Mouse (Mus musculus) forebrain, embryonic 15.5 days (tissue): ENCODE measurements around the gene Pabpn1. TPM values are rescaled to one million over a fixed set of nuclear protein-coding genes. Genes with fewer than 3 reads are reported as not detected.

Source experiments
- ATAC-seq: fragments of 200-750 bp; cut with Nextera tagmentation; replicated peaks from 2 replicates; pipeline ENCODE4 v1.8.0; 2017; ENCODE audit warnings: mild to moderate bottlenecking, moderate TSS enrichment, moderate library complexity
- H3K27ac ChIP-seq: fragments of 300-500 bp; sonication (generic); replicated peaks from 2 replicates; pipeline ENCODE4 v1.5.1; 2015; ENCODE audit warnings: mild to moderate bottlenecking, inconsistent platforms
- H3K27me3 ChIP-seq: fragments of 300-500 bp; sonication (generic); 2 replicates; pipeline ENCODE4 v1.6.1; 2015; ENCODE audit warnings: inconsistent platforms
- H3K36me3 ChIP-seq: fragments of 300-500 bp; sonication (generic); 2 replicates; pipeline ENCODE4 v1.6.1; 2015; ENCODE audit warnings: mild to moderate bottlenecking, inconsistent platforms
- H3K4me1 ChIP-seq: fragments of 300-500 bp; sonication (generic); 2 replicates; pipeline ENCODE4 v1.6.1; 2015; ENCODE audit warnings: inconsistent platforms
- H3K4me2 ChIP-seq: fragments of 300-500 bp; sonication (generic); replicated peaks from 2 replicates; pipeline ENCODE4 v1.6.1; 2015; ENCODE audit warnings: mild to moderate bottlenecking, inconsistent platforms
- H3K4me3 ChIP-seq: fragments of 300-500 bp; sonication (generic); 2 replicates; pipeline ENCODE4 v1.5.1; 2015; ENCODE audit warnings: mild to moderate bottlenecking, inconsistent platforms
- H3K9ac ChIP-seq: fragments of 300-500 bp; sonication (generic); replicated peaks from 2 replicates; pipeline ENCODE4 v1.6.1; 2015; ENCODE audit warnings: mild to moderate bottlenecking, inconsistent platforms
- H3K9me3 ChIP-seq: fragments of 300-500 bp; sonication (generic); 2 replicates; pipeline ENCODE4 v1.6.1; 2016; ENCODE audit warnings: inconsistent platforms
- WGBS: fragments of 180-500 bp; shearing (Covaris S2); methylation state at CpG from one replicate; pipeline ENCODE4 v1.1.7; 2015; ENCODE audit warnings: mixed read lengths; 5-methylcytosine and 5-hydroxymethylcytosine counted together
- polyA plus RNA-seq: library from polyadenylated mRNA; unstranded; fragments of >200 nt; fragmentation: Nextera tagmentation; extraction: Ambion mirVana; gene quantifications from 2 replicates; pipeline ENCODE4 v1.2.1, GENCODE M21; 2015

Pabpn1 gene
- polyA plus RNA-seq, 1 experiment from 2014 or later = 163 TPM

GRCm38 (mm10) chr14:54870861-54871260 is 21.4 kb upstream of the Pabpn1 start, which contains the start of gene Homez:
Gene Homez (minus strand): TSS chr14:54870961.
- Histone ChIP-seq H3K36me3 (no peaks in the 10 kb centered on the region), H3K9ac (no peak within 1 kb of the TSS), H3K4me2 (no peak within 1 kb of the TSS), H3K27me3 (no peaks in the 10 kb centered on the region), H3K4me1 (peaks cover 8% of the 10 kb centered on the region), H3K4me3 (no peak within 1 kb of the TSS), H3K27ac (no peak within 1 kb of the TSS), H3K9me3 (no peaks in the 10 kb centered on the region)
- ATAC-seq = no peak
- WGBS = 94% methylated on average over 5 of the region's 5 CpGs

GRCm38 (mm10) chr14:54874165-54874564 is 18.1 kb upstream of the Pabpn1 start:
- ATAC-seq = no peak
- no peaks in the 10 kb centered on the region for H3K9me3 ChIP-seq
- H3K9ac ChIP-seq = no peak overlapping the region
- WGBS = 94% methylated on average over 3 of the region's 3 CpGs
- no peak overlapping the region for H3K4me3 ChIP-seq
- no peaks in the 10 kb centered on the region for H3K27me3 ChIP-seq
- H3K4me1 ChIP-seq = peaks cover 17% of the 10 kb centered on the region
- H3K27ac ChIP-seq = no peak overlapping the region
- no peak overlapping the region for H3K4me2 ChIP-seq
- H3K36me3 ChIP-seq = no peaks in the 10 kb centered on the region

DNA sequence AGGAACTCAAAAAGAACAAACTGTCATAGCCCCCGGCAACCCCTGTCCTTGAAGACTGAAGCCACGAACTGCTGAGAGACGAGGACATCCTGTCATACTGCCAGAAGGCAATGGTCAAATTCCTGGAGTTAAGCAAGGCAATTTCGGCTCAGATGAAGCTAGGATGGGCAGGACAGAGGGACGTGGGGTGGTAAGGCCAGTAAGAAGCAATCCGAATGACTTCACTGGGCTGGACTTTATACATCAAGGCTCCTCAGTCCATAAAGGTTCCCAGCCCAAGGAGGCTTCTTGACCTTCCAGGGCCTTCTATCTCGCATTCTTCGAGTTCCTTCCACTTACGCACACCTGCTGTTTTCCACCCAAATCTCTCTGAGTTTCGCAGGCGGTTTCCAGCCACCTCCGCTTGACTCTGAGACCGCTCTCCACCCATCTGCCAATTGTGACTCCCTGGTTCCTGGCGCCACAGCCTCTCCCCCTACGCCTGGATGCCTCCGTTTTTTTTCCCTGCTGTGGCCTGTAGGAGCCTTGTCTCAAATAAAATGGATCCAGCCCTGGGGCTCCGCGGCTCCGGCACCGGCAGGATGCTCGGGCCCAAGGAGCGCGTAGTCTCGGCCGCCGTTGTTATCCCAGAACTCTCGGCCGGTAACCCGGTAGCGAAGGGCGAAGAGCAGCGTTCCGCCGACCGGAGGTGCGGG is 16.3 kb upstream of the Pabpn1 start:
- H3K4me1 ChIP-seq = peaks cover 17% of the 10 kb centered on the region
- WGBS = 2% methylated on average over 36 of the region's 36 CpGs
- H3K27ac ChIP-seq = peak overlapping the region; percentile 93
- no peaks in the 10 kb centered on the region for H3K36me3 ChIP-seq
- H3K9ac ChIP-seq = peak overlapping the region; percentile 88
- H3K4me2 ChIP-seq = peak overlapping the region; percentile 84
- peak overlapping the region; percentile 80 for H3K4me3 ChIP-seq
- H3K9me3 ChIP-seq = no peaks in the 10 kb centered on the region
- no peaks in the 10 kb centered on the region for H3K27me3 ChIP-seq
- peak; percentile 71 for ATAC-seq

DNA sequence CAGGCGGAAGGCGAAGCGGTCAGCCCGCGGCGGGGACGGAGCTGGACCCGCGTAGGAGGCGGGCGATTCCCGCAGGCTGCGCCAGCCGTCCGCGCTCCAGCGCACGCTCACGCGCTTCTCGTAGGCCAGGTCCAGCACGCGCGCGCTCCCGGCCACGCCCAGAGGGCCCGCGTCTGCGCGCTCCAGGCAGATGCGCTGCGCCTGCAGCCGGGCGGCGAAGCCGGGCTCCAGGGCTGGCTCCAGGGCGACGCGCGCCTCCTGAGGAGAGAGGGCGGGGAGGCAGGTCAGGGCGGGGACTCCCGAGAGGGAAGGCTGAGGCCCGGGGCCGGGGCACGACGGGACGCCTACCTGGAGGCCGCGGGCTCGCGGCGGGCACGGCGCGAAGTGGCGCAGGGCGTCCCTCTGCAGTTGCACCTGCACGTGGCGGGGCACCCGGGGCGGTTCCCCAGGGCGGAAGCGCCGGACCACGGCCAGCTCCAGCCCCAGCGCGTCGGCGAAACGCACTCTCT is 15.7 kb upstream of the Pabpn1 start:
- H3K4me3 ChIP-seq = peak overlapping the region; percentile 80
- peaks cover 17% of the 10 kb centered on the region for H3K4me1 ChIP-seq
- H3K9me3 ChIP-seq = no peaks in the 10 kb centered on the region
- H3K27ac ChIP-seq = peak overlapping the region; percentile 93
- peak; percentile 94 for ATAC-seq
- H3K4me2 ChIP-seq = peak overlapping the region; percentile 84
- no peaks in the 10 kb centered on the region for H3K27me3 ChIP-seq
- peak overlapping the region; percentile 88 for H3K9ac ChIP-seq
- H3K36me3 ChIP-seq = no peaks in the 10 kb centered on the region
- 0% methylated on average over 55 of the region's 72 CpGs for WGBS

DNA sequence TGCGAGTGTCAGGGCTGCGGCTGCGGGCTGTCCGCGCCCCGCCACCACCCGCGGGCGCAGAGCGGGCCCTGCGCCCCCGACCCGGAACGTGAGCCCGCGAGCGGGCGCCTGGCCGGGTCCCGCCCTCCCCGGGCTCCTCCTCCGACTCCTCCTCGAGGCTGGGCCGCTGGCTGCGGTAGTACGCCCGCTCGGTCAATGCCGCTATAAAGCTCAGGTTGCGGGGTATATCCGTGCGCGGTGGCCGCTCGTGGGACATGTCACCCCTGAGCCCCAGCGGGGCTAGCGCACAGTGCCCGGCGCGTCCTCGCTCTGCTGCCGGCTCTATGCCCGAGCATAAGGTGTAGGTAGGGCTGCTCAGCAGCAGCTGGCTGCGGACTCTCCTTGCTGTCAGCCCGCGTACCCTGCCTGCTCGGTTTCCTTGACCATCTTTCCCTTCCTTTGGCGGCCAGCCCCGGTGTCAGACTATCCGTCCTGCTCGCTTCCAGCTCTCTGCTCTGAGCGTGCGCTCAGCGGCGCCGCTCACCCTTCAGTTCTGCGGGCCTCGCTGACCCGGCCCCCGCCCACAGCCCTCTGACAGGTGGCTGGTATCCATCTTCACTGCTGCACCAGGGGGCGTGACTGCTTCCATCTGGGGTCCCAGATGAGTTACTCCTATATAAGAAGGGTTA is 15.1 kb upstream of the Pabpn1 start, which contains the start of gene Ppp1r3e:
Gene Ppp1r3e, minus strand, starts transcription at position 503 of the 668 bp plus-strand sequence.
- Histone ChIP-seq H3K27me3 (no peaks in the 10 kb centered on the region), H3K9me3 (no peaks in the 10 kb centered on the region), H3K4me1 (peaks cover 17% of the 10 kb centered on the region), H3K9ac (peak within 1 kb of the TSS; percentile 88), H3K27ac (peak within 1 kb of the TSS; percentile 93), H3K4me3 (peak within 1 kb of the TSS; percentile 80), H3K36me3 (no peaks in the 10 kb centered on the region), H3K4me2 (peak within 1 kb of the TSS; percentile 84)
- ATAC-seq = peak; percentile 84
- 0% methylated on average over 57 of the region's 61 CpGs for WGBS

DNA sequence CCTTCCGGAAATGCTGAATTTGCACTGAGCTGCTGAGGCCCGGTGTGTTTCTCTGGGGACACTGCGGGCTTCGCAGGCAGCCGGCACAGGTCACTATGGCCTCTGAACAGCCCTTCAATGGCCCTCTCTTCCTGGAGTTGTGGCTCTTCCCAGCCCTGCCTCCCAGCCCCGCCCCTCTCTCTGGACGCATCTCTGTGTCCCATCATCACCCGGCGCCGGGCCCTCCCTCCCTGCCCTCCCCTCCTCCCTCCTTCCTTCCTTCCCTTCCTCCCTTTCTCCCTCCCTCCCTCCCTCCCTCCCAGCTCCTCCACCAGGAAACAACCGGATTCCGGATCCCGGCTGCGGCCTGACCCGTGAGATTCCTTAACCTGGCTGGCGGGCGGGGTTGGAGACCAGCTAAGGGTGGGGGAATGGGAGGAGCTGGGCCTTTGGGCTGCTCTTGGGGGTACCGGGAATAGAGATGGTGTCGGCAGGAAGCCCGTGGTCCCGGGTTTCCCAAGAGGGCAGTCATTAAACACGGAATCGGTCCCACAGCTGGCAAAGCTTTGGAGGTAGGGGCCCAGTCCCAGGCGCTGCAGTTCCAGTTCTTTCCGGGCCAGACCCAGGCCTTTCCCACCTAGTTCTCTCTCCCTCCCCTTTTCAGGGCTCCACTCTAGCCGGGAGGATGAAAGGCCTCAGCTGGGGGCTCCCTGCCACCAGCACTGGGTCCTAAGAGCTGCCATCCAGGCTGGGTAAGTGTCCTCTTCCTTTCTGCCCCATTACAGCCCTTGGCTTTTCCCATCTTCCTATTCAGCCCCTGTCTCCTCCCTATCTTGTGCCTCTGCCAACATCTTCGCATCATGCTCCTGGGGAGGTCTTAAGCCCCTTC is 8.9 kb upstream of the Pabpn1 start, which contains the start of the genes Bcl2l2 and Gm20521:
Gene Bcl2l2, plus strand, starts transcription at position 224 of the 868 bp plus-strand sequence.
Gene Gm20521, plus strand, starts transcription at position 288 of the 868 bp plus-strand sequence.
- Histone ChIP-seq H3K4me3 (peak within 1 kb of the TSS; percentile 57), H3K4me2 (peak within 1 kb of the TSS; percentile 74), H3K9me3 (no peaks in the 10 kb centered on the region), H3K9ac (peak within 1 kb of the TSS; percentile 73), H3K4me1 (peaks cover 26% of the 10 kb centered on the region), H3K27me3 (no peaks in the 10 kb centered on the region), H3K36me3 (no peaks in the 10 kb centered on the region), H3K27ac (peak within 1 kb of the TSS; percentile 85)
- WGBS = under 1% methylated on average over 27 of the region's 27 CpGs
- peak; percentile 83 for ATAC-seq

- WGBS = 32% methylated on average over 21 of the region's 21 CpGs
- peak; percentile 2; the same call in 1 of the 2 replicates for ATAC-seq
- Histone ChIP-seq H3K4me1 (peaks cover 26% of the 10 kb centered on the region), H3K9me3 (no peaks in the 10 kb centered on the region), H3K36me3 (no peaks in the 10 kb centered on the region), H3K4me3 (peak overlapping the region; percentile 57), H3K27me3 (no peaks in the 10 kb centered on the region), H3K9ac (peak overlapping the region; percentile 73), H3K27ac (peak overlapping the region; percentile 85), H3K4me2 (peak overlapping the region; percentile 74)
Observed at GRCm38 (mm10) chr14:54884022-54884712, 8.1 kb upstream of the Pabpn1 start.

DNA sequence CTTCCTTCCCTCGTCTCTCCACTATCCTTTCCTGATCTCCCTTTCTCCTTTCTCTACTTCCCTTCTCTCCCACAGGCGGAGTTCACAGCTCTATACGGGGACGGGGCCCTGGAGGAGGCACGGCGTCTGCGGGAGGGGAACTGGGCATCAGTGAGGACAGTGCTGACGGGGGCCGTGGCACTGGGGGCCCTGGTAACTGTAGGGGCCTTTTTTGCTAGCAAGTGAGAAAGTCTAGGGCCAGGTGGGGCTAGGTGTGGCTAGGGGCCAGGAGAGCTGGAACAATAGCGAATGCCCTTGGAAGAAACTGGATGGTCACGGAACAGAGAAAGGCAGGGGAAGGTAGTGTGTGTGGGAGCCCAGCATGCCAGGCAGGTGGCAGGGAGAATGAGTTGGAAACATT is 7.0 kb upstream of the Pabpn1 start:
- H3K27me3 ChIP-seq = no peaks in the 10 kb centered on the region
- no peak overlapping the region for H3K4me3 ChIP-seq
- H3K36me3 ChIP-seq = no peaks in the 10 kb centered on the region
- H3K27ac ChIP-seq = no peak overlapping the region
- peak overlapping the region; percentile 32 for H3K9ac ChIP-seq
- peaks cover 26% of the 10 kb centered on the region for H3K4me1 ChIP-seq
- no peak overlapping the region for H3K4me2 ChIP-seq
- ATAC-seq = no peak
- WGBS = 93% methylated on average over 11 of the region's 11 CpGs
- no peaks in the 10 kb centered on the region for H3K9me3 ChIP-seq

DNA sequence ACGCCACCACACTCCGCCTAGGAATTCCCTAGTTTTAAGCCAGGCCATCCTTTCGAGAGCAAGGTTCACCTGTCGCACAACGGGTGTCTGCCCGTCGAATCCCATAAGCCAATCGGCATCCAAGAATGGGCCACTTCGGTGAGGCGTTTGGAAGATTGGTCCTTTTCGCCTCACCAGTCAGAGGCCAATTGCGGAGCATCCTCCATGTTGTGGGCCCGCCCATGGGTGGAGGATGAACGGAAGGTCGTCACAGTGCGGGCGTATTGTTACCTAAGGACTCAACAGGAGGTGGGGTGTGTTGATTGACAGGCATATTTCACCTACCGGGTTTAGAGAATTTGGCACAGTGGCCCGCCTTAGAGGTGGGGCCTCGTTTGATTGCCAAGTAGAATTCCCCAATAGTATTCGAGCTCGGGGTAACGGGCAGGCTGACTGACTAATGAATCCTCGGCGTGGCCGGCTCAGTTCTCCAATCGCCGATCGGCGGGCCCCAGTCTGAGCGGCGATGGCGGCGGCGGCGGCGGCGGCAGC is 1.4 kb downstream of the Pabpn1 start:
- peak overlapping the region; percentile 64 for H3K4me2 ChIP-seq
- under 1% methylated on average over 38 of the region's 38 CpGs for WGBS
- H3K36me3 ChIP-seq = peaks cover 30% of the 10 kb centered on the region
- H3K4me3 ChIP-seq = peak overlapping the region; percentile 90
- H3K9me3 ChIP-seq = no peaks in the 10 kb centered on the region
- peaks cover 24% of the 10 kb centered on the region for H3K4me1 ChIP-seq
- H3K27ac ChIP-seq = peak overlapping the region; percentile 94
- H3K9ac ChIP-seq = peak overlapping the region; percentile 98
- ATAC-seq = peak; percentile 99
- no peaks in the 10 kb centered on the region for H3K27me3 ChIP-seq

- under 1% methylated on average over 52 of the region's 54 CpGs for WGBS
- ATAC-seq = peak; percentile 55
Observed at GRCm38 (mm10) chr14:54894296-54895151, 2.2 kb downstream of the Pabpn1 start.

More at GRCm38 (mm10) chr14:54894296-54895151, 2.2 kb downstream of the Pabpn1 start:
- peak overlapping the region; percentile 98 for H3K9ac ChIP-seq
- no peaks in the 10 kb centered on the region for H3K27me3 ChIP-seq
- H3K4me1 ChIP-seq = peaks cover 24% of the 10 kb centered on the region
- H3K4me2 ChIP-seq = peak overlapping the region; percentile 64
- peak overlapping the region; percentile 94 for H3K27ac ChIP-seq
- no peaks in the 10 kb centered on the region for H3K9me3 ChIP-seq
- H3K4me3 ChIP-seq = peak overlapping the region; percentile 90
- peaks cover 36% of the 10 kb centered on the region for H3K36me3 ChIP-seq
